Mouse (Mus musculus) adrenal gland, adult 2 months (tissue): ENCODE data around the gene Pitpnm3. TPM values are rescaled to one million over a fixed set of nuclear protein-coding genes. Genes with fewer than 3 reads are reported as not detected.

Experiments used
- DNase-seq: peaks from one replicate; pipeline ENCODE4 v3.0.0; 2021
- polyA plus RNA-seq: library from polyadenylated mRNA; depleted of rRNA; stranded (reverse); fragments of >200 nt; gene quantifications from 2 replicates; pipeline ENCODE4 v1.2.3, GENCODE M21; 2012
- total RNA-seq, 2 experiments: library from RNA; stranded (reverse); gene quantifications; 2 replicates each; pipeline ENCODE4 v1.2.3; 2021

Pitpnm3 gene
- total and polyA plus RNA-seq, 3 experiments: 1.8 to 4.5 (median 4.0) TPM

- DNase-seq: no peak
Measured at GRCm38 (mm10) chr11:72136231-72136982, 829 bp upstream of the Pitpnm3 start.

GRCm38 (mm10) chr11:72134536-72135382 is 819 bp downstream of the Pitpnm3 start:
- DNase-seq: no peak

- DNase-seq: peak; percentile 59
Measured at GRCm38 (mm10) chr11:72133075-72133474, 2.5 kb downstream of the Pitpnm3 start.

GRCm38 (mm10) chr11:72132266-72132665 is 3.3 kb downstream of the Pitpnm3 start:
- peak; percentile 81 for DNase-seq

- DNase-seq: no peak
Measured at GRCm38 (mm10) chr11:72131697-72132096, 3.9 kb downstream of the Pitpnm3 start.

- no peak for DNase-seq
Measured at GRCm38 (mm10) chr11:72130905-72131304, 4.7 kb downstream of the Pitpnm3 start.

GRCm38 (mm10) chr11:72130472-72130871 is 5.1 kb downstream of the Pitpnm3 start:
- peak; percentile 32 for DNase-seq

GRCm38 (mm10) chr11:72130021-72130420 is 5.6 kb downstream of the Pitpnm3 start:
- peak; percentile 55 for DNase-seq

GRCm38 (mm10) chr11:72129032-72129894 is 6.3 kb downstream of the Pitpnm3 start:
- no peak for DNase-seq

- no peak for DNase-seq
Measured at GRCm38 (mm10) chr11:72127450-72128189, 8.0 kb downstream of the Pitpnm3 start.

GRCm38 (mm10) chr11:72125781-72126180 is 9.8 kb downstream of the Pitpnm3 start:
- no peak for DNase-seq

GRCm38 (mm10) chr11:72123531-72123930 is 12.0 kb downstream of the Pitpnm3 start:
- DNase-seq: no peak

GRCm38 (mm10) chr11:72120354-72120753 is 15.2 kb downstream of the Pitpnm3 start:
- DNase-seq: peak; percentile 76

- DNase-seq: no peak
Measured at GRCm38 (mm10) chr11:72118630-72119029, 16.9 kb downstream of the Pitpnm3 start.

- DNase-seq: no peak
Measured at GRCm38 (mm10) chr11:72113296-72113695, 22.3 kb downstream of the Pitpnm3 start.

- no peak for DNase-seq
Measured at GRCm38 (mm10) chr11:72110726-72111125, 24.9 kb downstream of the Pitpnm3 start.

- no peak for DNase-seq
Measured at GRCm38 (mm10) chr11:72104223-72104622, 31.4 kb downstream of the Pitpnm3 start.

GRCm38 (mm10) chr11:72103530-72103929 is 32.0 kb downstream of the Pitpnm3 start:
- no peak for DNase-seq

GRCm38 (mm10) chr11:72100996-72101395 is 34.6 kb downstream of the Pitpnm3 start:
- no peak for DNase-seq

GRCm38 (mm10) chr11:72099181-72099580 is 36.4 kb downstream of the Pitpnm3 start:
- no peak for DNase-seq

- DNase-seq: no peak
Measured at GRCm38 (mm10) chr11:72098027-72098426, 37.6 kb downstream of the Pitpnm3 start.
